Mouse (Mus musculus): ENCODE measurements around the gene Lbx2. TPM values are rescaled to one million over a fixed set of nuclear protein-coding genes. Genes with fewer than 3 reads are reported as not detected.

Gene Lbx2
- total RNA-seq, 2 experiments from 2014 or later = 1.9 TPM; not detected in 1

- TF ChIP-seq CTCF (IDR thresholded peaks at IDR 0.05) = peak; percentile 49
Observed at GRCm38 (mm10) chr6:83101316-83101687, 15.1 kb downstream of the Lbx2 start, which contains the start of the genes Ccdc142 and Gm42688. TSS of gene Ccdc142 (plus strand) at chr6:83101601. TSS of gene Gm42688 (plus strand) at chr6:83101617.

GRCm38 (mm10) chr6:83101688-83102556 lies 15.8 kb downstream of the Lbx2 start:
- peak; percentile 51 for TF ChIP-seq CTCF (IDR thresholded peaks at IDR 0.05)
- peak overlapping the region; percentile 90 for H3K27ac ChIP-seq
- H3K4me3 ChIP-seq = peak overlapping the region; percentile 72
- DNase-seq (ENCODE audit: extremely low spot score in 1 of 2, low spot score in 2 of 2) = peak; percentile 62 to 64
- intact Hi-C loops (cut with DNase I) = loop anchor here (1.0 to 2.0 kb wide), 3 partner anchors 23 to 106 kb away; partner anchors contain the start of gene Aup1

More at GRCm38 (mm10) chr6:83101316-83101687, 15.1 kb downstream of the Lbx2 start, which contains the start of the genes Ccdc142 and Gm42688:
- Histone ChIP-seq H3K27ac (peak within 1 kb of the TSS; percentile 90), H3K4me3 (peak within 1 kb of the TSS; percentile 72)
- intact Hi-C loops (cut with DNase I) = loop anchor here (1.0 to 2.0 kb wide), 3 partner anchors 23 to 105 kb away; partner anchors contain the start of gene Aup1
- peak; percentile 80 to 86 for DNase-seq (ENCODE audit: extremely low spot score in 1 of 2, low spot score in 2 of 2)

GRCm38 (mm10) chr6:83103130-83103650 lies 17.0 kb downstream of the Lbx2 start:
- DNase-seq (ENCODE audit: extremely low spot score in 1 of 2, low spot score in 2 of 2) = no peak

GRCm38 (mm10) chr6:83104158-83104557 lies 18.0 kb downstream of the Lbx2 start:
- no peak for DNase-seq (ENCODE audit: extremely low spot score in 1 of 2, low spot score in 2 of 2)
- TF ChIP-seq CTCF (IDR thresholded peaks at IDR 0.05) = no peak
- H3K4me3 ChIP-seq = no peak overlapping the region
- H3K27ac ChIP-seq = no peak overlapping the region
- intact Hi-C loops (cut with DNase I) = no loop called here

More at GRCm38 (mm10) chr6:83103130-83103650, 17.0 kb downstream of the Lbx2 start:
- peak overlapping the region; percentile 72 for H3K4me3 ChIP-seq
- H3K27ac ChIP-seq = peak overlapping the region; percentile 40; the same call in 1 of the 2 replicates
- intact Hi-C loops (cut with DNase I) = no loop called here
- no peak for TF ChIP-seq CTCF (IDR thresholded peaks at IDR 0.05)

- H3K4me3 ChIP-seq = peak overlapping the region; percentile 98
- intact Hi-C loops (cut with DNase I) = loop anchor here (2.0 kb wide), 1 partner anchor 35 kb away; no protein-coding TSS in a partner anchor
- H3K27ac ChIP-seq = peak overlapping the region; percentile 94
- DNase-seq (ENCODE audit: extremely low spot score in 1 of 2, low spot score in 2 of 2) = peak; percentile 71
- TF ChIP-seq CTCF (IDR thresholded peaks at IDR 0.05) = peak; percentile 81
Observed at GRCm38 (mm10) chr6:83107566-83108400, 21.6 kb downstream of the Lbx2 start.

GRCm38 (mm10) chr6:83108762-83109668 lies 22.8 kb downstream of the Lbx2 start, which contains the start of gene Mrpl53:
TSS of gene Mrpl53 (plus strand) at chr6:83109040.
- intact Hi-C loops (cut with DNase I) = loop anchor here (2.0 kb wide), 1 partner anchor 34 kb away; no protein-coding TSS in a partner anchor
- peak; percentile 82 to 84 for DNase-seq (ENCODE audit: extremely low spot score in 1 of 2, low spot score in 2 of 2)
- no peak; the same call in 1 of the 2 replicates for TF ChIP-seq CTCF (IDR thresholded peaks at IDR 0.05)
- peak within 1 kb of the TSS; percentile 94 for H3K27ac ChIP-seq
- H3K4me3 ChIP-seq = peak within 1 kb of the TSS; percentile 98

- DNase-seq (ENCODE audit: extremely low spot score in 1 of 2, low spot score in 2 of 2) = no peak
- H3K27ac ChIP-seq = no peak overlapping the region
- TF ChIP-seq CTCF (IDR thresholded peaks at IDR 0.05) = no peak
- intact Hi-C loops (cut with DNase I) = no loop called here
- no peak overlapping the region for H3K4me3 ChIP-seq
Observed at GRCm38 (mm10) chr6:83111510-83112136, 25.5 kb downstream of the Lbx2 start.

GRCm38 (mm10) chr6:83115011-83115671 lies 29.0 kb downstream of the Lbx2 start, which contains the start of gene Mogs:
TSS of gene Mogs (plus strand) at chr6:83115496.
- Histone ChIP-seq H3K4me3 (peak within 1 kb of the TSS; percentile 60), H3K27ac (peak within 1 kb of the TSS; percentile 92)
- peak; percentile 50 for TF ChIP-seq CTCF (IDR thresholded peaks at IDR 0.05)
- peak; percentile 91 to 95 for DNase-seq (ENCODE audit: extremely low spot score in 1 of 2, low spot score in 2 of 2)
- intact Hi-C loops (cut with DNase I) = loop anchor here (2.0 kb wide), 1 partner anchor 42 kb away; the partner anchor contains the start of genes 1700003E16Rik and Wdr54

GRCm38 (mm10) chr6:83115682-83116372 lies 29.7 kb downstream of the Lbx2 start:
- DNase-seq (ENCODE audit: extremely low spot score in 1 of 2, low spot score in 2 of 2) = no peak
- peak overlapping the region; percentile 61 for H3K27ac ChIP-seq
- intact Hi-C loops (cut with DNase I) = loop anchor here (2.0 kb wide), 2 partner anchors 29 to 41 kb away; partner anchors contain the start of genes 1700003E16Rik and Wdr54
- H3K4me3 ChIP-seq = peak overlapping the region; percentile 60
- no peak for TF ChIP-seq CTCF (IDR thresholded peaks at IDR 0.05)

All from left cerebral cortex, adult 2 months (tissue).